Mouse (Mus musculus) liver, embryonic 18 days (tissue): Measurements from ENCODE around the gene Olfr538. TPM values are rescaled to one million over a fixed set of nuclear protein-coding genes. Genes with fewer than 3 reads are reported as not detected.

ENCODE experiments used
- polyA plus RNA-seq: library from polyadenylated mRNA; depleted of rRNA; stranded (reverse); fragments of >200 nt; gene quantifications from 2 replicates; pipeline ENCODE4 v1.2.3, GENCODE M21; 2012; rRNA removed

Olfr538 gene
- not detected in 2 replicates for polyA plus RNA-seq

DNA sequence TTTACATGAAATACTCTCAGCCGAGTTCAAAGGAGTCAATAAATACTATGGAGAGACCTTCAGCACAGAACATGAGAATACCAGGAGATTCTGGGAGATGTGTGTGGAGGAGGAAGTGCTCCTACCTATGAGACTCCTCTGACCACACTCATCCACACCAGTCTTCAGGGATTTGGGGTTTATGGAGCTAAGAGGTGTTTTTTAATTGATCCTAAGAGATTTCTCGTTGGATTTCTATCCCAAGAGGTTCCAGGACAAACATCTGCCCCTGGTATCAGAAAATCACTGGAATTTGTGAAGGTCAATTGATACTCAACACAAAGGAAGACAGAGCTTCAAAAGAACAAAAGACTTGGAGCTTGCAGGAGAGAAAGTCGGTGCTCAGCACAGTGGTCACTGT is at the start of gene Olfr538:
Gene Olfr538 (plus strand): TSS at position 301 of the 400 bp plus-strand sequence.

DNA sequence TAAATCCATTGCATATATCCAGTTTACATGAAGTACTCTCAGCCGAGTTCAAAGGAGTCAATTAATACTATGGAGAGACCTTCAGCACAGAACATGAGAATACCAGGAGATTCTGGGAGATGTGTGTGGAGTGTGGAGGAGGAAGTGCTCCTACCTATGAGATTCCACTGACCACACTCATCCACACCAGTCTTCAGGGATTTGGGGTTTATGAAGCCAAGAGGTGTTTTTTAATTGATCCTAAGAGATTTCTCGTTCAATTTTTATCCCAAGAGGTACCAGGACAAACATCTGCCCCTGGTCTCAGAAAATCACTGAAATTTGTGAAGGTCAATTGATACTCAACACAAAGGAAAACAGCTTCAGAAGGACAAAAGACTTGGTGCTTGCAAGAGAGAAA is 33.3 kb downstream of the Olfr538 start, which contains the start of gene Olfr46:
Gene Olfr46 (plus strand): TSS at position 301 of the 400 bp plus-strand sequence.

Other genes starting within 250 kb of the Olfr538 start
- not detected in 2 replicates for gene Olfr525, start 247.0 kb upstream of the Olfr538 start, polyA plus RNA-seq
- not detected in 2 replicates for gene Olfr527, start 233.9 kb upstream of the Olfr538 start, polyA plus RNA-seq
- gene Olfr60, start 206.2 kb upstream of the Olfr538 start, polyA plus RNA-seq, result not detected in 2 replicates
- not detected in 2 replicates for gene Olfr530, start 191.6 kb upstream of the Olfr538 start, polyA plus RNA-seq
- gene Olfr531, start 165.0 kb upstream of the Olfr538 start, polyA plus RNA-seq, result not detected in 2 replicates
- gene Olfr532, start 146.2 kb upstream of the Olfr538 start, polyA plus RNA-seq, result not detected in 2 replicates
- not detected in 2 replicates for gene Olfr533, start 104.5 kb upstream of the Olfr538 start, polyA plus RNA-seq
- gene Olfr535, start 83.7 kb upstream of the Olfr538 start, polyA plus RNA-seq, result not detected in 2 replicates
- not detected in 2 replicates for gene Olfr536, start 60.5 kb upstream of the Olfr538 start, polyA plus RNA-seq
- gene Olfr46, start 33.4 kb downstream of the Olfr538 start, polyA plus RNA-seq, result not detected in 2 replicates
- gene Olfr61, start 61.1 kb downstream of the Olfr538 start, polyA plus RNA-seq, result not detected in 2 replicates
- gene Olfr53, start 78.6 kb downstream of the Olfr538 start, polyA plus RNA-seq, result not detected in 2 replicates
- gene Olfr539, start 92.0 kb downstream of the Olfr538 start, polyA plus RNA-seq, result not detected in 2 replicates
- not detected in 2 replicates for gene Olfr45, start 114.1 kb downstream of the Olfr538 start, polyA plus RNA-seq
- not detected in 2 replicates for gene Olfr541, start 129.4 kb downstream of the Olfr538 start, polyA plus RNA-seq
- gene Cyp2e1, start 195.9 kb downstream of the Olfr538 start, polyA plus RNA-seq, result 60.5 and 91.1 TPM in 2 replicates
- 0.06 and 0.07 TPM in 2 replicates for gene Syce1, start 220.0 kb downstream of the Olfr538 start, polyA plus RNA-seq